Mouse (Mus musculus): Measurements from ENCODE around the gene Map2k7.
A peak's percentile ranks its signal among the peaks of the same experiment; 100 is the strongest.

Map2k7 gene

DNA sequence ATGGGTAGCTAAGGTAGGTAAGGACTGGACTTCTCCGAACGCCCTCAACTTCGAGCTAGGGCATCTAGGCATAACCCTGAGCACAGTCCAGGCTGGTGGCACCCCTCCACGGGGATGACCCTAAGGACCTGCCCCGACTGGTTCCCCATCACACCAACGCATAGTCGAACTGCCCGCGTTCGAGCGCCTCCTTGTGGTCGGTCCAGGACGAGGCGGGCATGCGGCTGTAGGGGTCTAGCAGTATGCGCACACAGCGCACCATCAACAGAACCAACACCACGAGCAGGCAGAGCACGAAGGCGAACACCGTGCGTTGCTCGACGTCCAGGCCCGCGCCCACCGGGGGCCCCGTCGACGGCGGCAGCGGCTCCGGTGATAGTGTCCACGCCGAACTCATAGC, 19.7 kb downstream of the Map2k7 start:
- DNase-seq (ENCODE audit: low read depth in 1 of 2, low spot score in 2 of 2), result peak; percentile 45 to 62

DNA sequence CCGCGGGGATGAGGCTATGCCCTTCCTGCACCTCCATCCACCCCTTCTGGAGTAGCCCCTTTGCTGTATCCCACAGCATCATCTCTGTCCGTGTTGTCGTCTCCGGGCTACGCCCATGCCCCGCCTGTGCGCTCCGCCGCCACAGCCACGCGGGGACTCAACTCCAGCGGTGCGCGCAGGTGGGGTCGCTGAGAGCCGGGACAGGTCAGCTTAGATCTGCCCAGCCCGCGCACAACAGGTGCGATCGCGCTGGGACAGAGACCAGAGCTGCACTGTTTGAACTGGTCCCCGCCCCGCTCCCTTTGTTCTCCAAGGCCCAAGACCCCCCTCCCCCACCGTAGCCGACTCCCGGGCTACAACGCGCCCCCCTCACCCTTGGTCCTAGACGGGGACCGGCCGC, 20.1 kb downstream of the Map2k7 start:
- no peak for DNase-seq (ENCODE audit: low read depth in 1 of 2, low spot score in 2 of 2)

DNA sequence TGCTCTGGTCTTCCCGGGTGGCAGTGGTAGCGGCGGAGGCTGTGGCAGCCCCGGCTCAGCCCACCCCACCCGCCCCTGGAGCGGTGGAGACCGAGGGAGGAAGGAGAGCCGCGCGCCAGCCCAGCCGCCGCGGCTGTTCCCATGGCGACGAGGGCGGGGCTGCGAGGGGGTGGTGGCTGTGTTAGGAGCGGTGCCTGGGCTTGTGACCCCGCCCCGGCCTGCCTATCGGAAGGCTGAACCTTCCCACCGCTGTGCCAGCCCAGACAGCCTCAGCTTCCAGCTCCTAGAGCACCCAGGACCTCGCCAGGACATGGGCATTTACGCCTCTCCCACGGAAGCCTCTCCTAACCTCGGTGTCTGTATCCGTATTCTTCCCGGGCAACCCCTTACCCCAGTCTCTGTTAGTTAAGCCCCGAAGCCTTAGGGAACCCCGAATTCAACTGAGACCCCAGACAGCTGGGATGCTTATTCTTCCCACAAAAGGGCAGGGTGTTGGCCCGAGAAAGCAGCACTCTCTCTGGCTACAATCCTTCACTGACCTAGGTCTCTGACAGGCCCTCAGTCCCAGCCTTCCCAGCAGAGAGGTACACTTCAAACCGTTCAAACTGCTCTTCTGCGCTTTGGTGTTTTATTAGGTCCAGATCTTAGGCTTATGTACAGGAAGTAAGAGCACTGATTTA, 20.7 kb downstream of the Map2k7 start, which contains the start of gene Ctxn1:
TSS of gene Ctxn1 (minus strand) at position 150 of the 680 bp plus-strand sequence.
- peak; percentile 57 to 78 for DNase-seq (ENCODE audit: low read depth in 1 of 2, low spot score in 2 of 2)

- no peak for DNase-seq (ENCODE audit: low read depth in 1 of 2, low spot score in 2 of 2)
Observed at GRCm38 (mm10) chr8:4259805-4260170, 21.2 kb downstream of the Map2k7 start.

DNA sequence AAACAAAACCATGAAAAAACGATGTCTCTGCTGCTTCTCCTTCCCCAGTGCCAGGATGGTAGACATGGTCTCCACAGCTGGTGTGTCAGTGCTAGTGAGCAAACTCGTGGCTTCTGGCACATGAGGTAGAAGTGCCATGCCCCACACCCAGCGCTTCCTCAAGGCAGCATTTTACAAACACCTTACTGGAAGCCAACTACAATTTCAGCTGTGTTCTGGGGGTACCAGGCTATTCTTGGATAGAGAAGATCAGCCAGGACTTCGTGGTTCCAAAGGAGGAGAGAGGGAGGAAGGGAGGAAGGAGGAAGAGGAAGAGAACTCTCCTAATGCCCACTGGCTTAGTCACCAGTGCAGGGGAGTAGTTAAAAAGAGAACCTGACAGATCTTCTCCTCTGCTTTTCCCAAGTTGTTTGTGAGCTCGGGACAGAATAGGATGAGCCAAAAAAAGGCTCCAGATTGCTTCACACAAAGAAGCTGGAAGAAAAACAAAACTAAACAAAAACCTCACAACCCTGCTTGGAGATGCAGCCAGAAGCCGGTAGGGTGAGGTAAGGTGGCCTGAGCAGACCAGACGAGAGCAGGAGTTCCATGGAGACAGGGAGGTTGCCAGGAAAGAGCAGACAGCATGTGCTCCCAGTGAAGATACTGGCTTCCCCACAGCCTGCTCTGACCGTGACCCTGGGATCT, 24.7 kb downstream of the Map2k7 start:
- DNase-seq (ENCODE audit: low read depth in 1 of 2, low spot score in 2 of 2), result no peak

GRCm38 (mm10) chr8:4265160-4265914, 26.8 kb downstream of the Map2k7 start:
- DNase-seq (ENCODE audit: low read depth in 1 of 2, low spot score in 2 of 2), result no peak

- no peak for DNase-seq (ENCODE audit: low read depth in 1 of 2, low spot score in 2 of 2)
Observed at GRCm38 (mm10) chr8:4267627-4268026, 29.1 kb downstream of the Map2k7 start.

DNA sequence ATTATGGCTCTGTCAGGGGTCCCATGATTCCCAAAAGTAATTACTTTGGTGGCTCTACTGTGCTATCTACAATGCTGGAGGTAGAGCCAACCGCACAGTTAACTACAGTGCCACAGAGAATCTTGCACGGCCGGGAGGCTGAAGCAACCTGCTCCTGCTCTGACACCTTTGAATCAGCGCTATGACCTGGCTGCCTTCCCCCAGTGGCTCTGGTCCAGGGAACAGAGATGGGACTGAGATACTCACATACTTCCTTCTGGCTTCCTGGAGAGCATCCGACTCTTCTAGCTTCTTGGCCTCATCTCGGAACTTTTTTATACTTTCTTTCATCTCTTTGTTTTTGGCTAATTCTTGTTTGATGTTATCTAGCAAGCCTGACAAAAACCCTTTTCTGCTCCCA, 31.1 kb downstream of the Map2k7 start:
- DNase-seq (ENCODE audit: low read depth in 1 of 2, low spot score in 2 of 2), result no peak

GRCm38 (mm10) chr8:4275275-4276110, 37.0 kb downstream of the Map2k7 start, which contains the start of gene Timm44:
Timm44 (minus strand) TSS chr8:4275913.
- peak; percentile 72 to 87 for DNase-seq (ENCODE audit: low read depth in 1 of 2, low spot score in 2 of 2)

DNA sequence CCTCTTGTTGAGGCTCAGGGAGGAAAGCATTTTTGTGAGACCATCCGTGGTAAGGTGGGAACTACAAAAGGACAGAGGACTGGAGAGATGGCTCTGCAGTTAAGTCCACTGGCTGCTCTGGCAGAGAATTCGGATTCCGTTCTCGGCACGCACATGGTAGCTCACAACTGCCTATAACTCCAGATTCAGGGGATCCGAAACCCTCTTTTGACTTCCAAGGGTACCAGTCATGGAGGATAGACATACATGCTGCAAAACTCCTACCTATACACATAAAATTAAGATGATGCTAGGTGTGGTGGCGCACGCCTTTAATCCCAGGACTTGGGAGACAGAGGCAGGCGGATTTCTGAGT, 37.5 kb downstream of the Map2k7 start:
- no peak for DNase-seq (ENCODE audit: low read depth in 1 of 2, low spot score in 2 of 2)

DNA sequence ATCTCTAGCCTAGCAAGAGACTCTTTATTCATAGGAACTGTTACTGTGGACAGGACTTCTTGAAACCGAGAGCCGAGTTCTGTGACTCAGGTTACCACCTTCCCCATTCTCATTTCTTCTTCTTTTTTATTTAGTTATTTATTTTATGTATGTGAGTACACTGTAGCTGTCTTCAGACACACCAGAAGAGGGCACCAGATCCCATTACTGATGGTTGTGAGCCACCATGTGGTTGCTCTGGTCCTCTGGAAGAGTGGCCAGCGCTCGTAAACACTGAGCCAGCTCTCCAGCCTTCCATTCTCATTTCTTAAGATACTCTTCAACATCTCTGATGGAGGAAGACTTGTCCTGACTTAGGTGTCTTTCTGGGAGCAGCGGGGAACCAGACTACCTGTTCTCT, 54.2 kb downstream of the Map2k7 start:
- no peak for DNase-seq (ENCODE audit: low read depth in 1 of 2, low spot score in 2 of 2)

Data from monocyte, adult 2 months (primary cell).